Mouse (Mus musculus): ENCODE results near the gene Prkaa2. TPM values are rescaled to one million over a fixed set of nuclear protein-coding genes. Genes with fewer than 3 reads are reported as not detected.
"Not testable (repeated sequence)": the region's sequence is repeated elsewhere in the genome, so short reads cannot be mapped to it uniquely, and the experiment has no call there.

The Prkaa2 gene
- polyA plus RNA-seq, 1 experiment from 2014 or later = 6.2 TPM

GRCm38 (mm10) chr4:105070982-105071381 is 38.7 kb downstream of the Prkaa2 start:
- Histone ChIP-seq H3K27ac (no peak overlapping the region), H3K4me1 (no peaks in the 10 kb centered on the region), H3K27me3 (no peaks in the 10 kb centered on the region), H3K9ac (no peak overlapping the region), H3K9me3 (replicated peaks) (no peaks in the 10 kb centered on the region), H3K36me3 (ENCODE audit: poor library complexity, severe bottlenecking) (no peaks in the 10 kb centered on the region), H3K4me3 (no peak overlapping the region), H3K4me2 (no peak overlapping the region)
- 28% methylated on average over 3 of the region's 3 CpGs for WGBS
- ATAC-seq = no peak

- no peaks in the 10 kb centered on the region for H3K36me3 ChIP-seq (ENCODE audit: poor library complexity, severe bottlenecking)
- no peak overlapping the region for H3K4me3 ChIP-seq
- WGBS = 86% methylated on average over 5 of the region's 5 CpGs
- H3K27ac ChIP-seq = no peak overlapping the region
- no peaks in the 10 kb centered on the region for H3K4me1 ChIP-seq
- no peak overlapping the region for H3K4me2 ChIP-seq
- no peaks in the 10 kb centered on the region for H3K27me3 ChIP-seq
- no peaks in the 10 kb centered on the region for H3K9me3 ChIP-seq (replicated peaks)
- H3K9ac ChIP-seq = no peak overlapping the region
- ATAC-seq = no peak
These were observed 58.4 kb downstream of the Prkaa2 start for GRCm38 (mm10) chr4:105051291-105051690.

GRCm38 (mm10) chr4:105050041-105050440 is 59.6 kb downstream of the Prkaa2 start:
- no peaks in the 10 kb centered on the region for H3K9me3 ChIP-seq (replicated peaks)
- no peaks in the 10 kb centered on the region for H3K4me1 ChIP-seq
- no peak overlapping the region for H3K27ac ChIP-seq
- no peaks in the 10 kb centered on the region for H3K27me3 ChIP-seq
- no peak overlapping the region for H3K4me2 ChIP-seq
- no peak overlapping the region for H3K9ac ChIP-seq
- H3K36me3 ChIP-seq (ENCODE audit: poor library complexity, severe bottlenecking) = no peaks in the 10 kb centered on the region
- 98% methylated on average over 1 of the region's 1 CpGs for WGBS
- ATAC-seq = no peak
- H3K4me3 ChIP-seq = no peak overlapping the region

- Histone ChIP-seq H3K27me3 (no peaks in the 10 kb centered on the region), H3K9me3 (replicated peaks) (no peaks in the 10 kb centered on the region), H3K4me2 (no peak overlapping the region), H3K27ac (no peak overlapping the region), H3K4me3 (no peak overlapping the region), H3K9ac (no peak overlapping the region), H3K4me1 (no peaks in the 10 kb centered on the region), H3K36me3 (ENCODE audit: poor library complexity, severe bottlenecking) (peaks cover 6% of the 10 kb centered on the region; the same call in 1 of the 2 replicates)
- ATAC-seq = no peak
These were observed 75.4 kb downstream of the Prkaa2 start for GRCm38 (mm10) chr4:105034259-105034658.

- H3K27ac ChIP-seq = no peak overlapping the region
These were observed 76.5 kb downstream of the Prkaa2 start for GRCm38 (mm10) chr4:105033153-105033552.

GRCm38 (mm10) chr4:105031104-105031503 is 78.6 kb downstream of the Prkaa2 start:
- no peak overlapping the region for H3K27ac ChIP-seq
- H3K36me3 ChIP-seq (ENCODE audit: poor library complexity, severe bottlenecking) = peaks cover 6% of the 10 kb centered on the region; the same call in 1 of the 2 replicates
- H3K4me1 ChIP-seq = no peaks in the 10 kb centered on the region
- H3K4me3 ChIP-seq = no peak overlapping the region
- no peak; the same call in 1 of the 2 replicates for ATAC-seq
- H3K27me3 ChIP-seq = no peaks in the 10 kb centered on the region
- no peak overlapping the region for H3K4me2 ChIP-seq
- H3K9me3 ChIP-seq (replicated peaks) = no peaks in the 10 kb centered on the region
- no peak overlapping the region for H3K9ac ChIP-seq
- 78% methylated on average over 8 of the region's 8 CpGs for WGBS

More at GRCm38 (mm10) chr4:105033153-105033552, 76.5 kb downstream of the Prkaa2 start:
- Histone ChIP-seq H3K4me3 (no peak overlapping the region), H3K4me1 (no peaks in the 10 kb centered on the region), H3K9me3 (replicated peaks) (no peaks in the 10 kb centered on the region), H3K27me3 (no peaks in the 10 kb centered on the region), H3K36me3 (ENCODE audit: poor library complexity, severe bottlenecking) (peaks cover 6% of the 10 kb centered on the region; the same call in 1 of the 2 replicates), H3K4me2 (no peak overlapping the region), H3K9ac (no peak overlapping the region)
- no peak for ATAC-seq
- WGBS = 51% methylated on average over 7 of the region's 7 CpGs

GRCm38 (mm10) chr4:105027278-105027677 is 82.4 kb downstream of the Prkaa2 start:
- ATAC-seq = no peak
- H3K4me3 ChIP-seq = no peak overlapping the region
- H3K4me1 ChIP-seq = no peaks in the 10 kb centered on the region
- 73% methylated on average over 6 of the region's 6 CpGs for WGBS
- no peak overlapping the region for H3K4me2 ChIP-seq
- H3K27ac ChIP-seq = no peak overlapping the region
- no peaks in the 10 kb centered on the region for H3K27me3 ChIP-seq
- no peaks in the 10 kb centered on the region for H3K36me3 ChIP-seq (ENCODE audit: poor library complexity, severe bottlenecking)
- no peak overlapping the region for H3K9ac ChIP-seq
- H3K9me3 ChIP-seq (replicated peaks) = no peaks in the 10 kb centered on the region

GRCm38 (mm10) chr4:105016006-105016613 is 93.6 kb downstream of the Prkaa2 start:
- 80% methylated on average over 4 of the region's 4 CpGs for WGBS
- Histone ChIP-seq H3K4me1 (no peaks in the 10 kb centered on the region), H3K9me3 (replicated peaks) (no peaks in the 10 kb centered on the region), H3K9ac (no peak overlapping the region), H3K27me3 (no peaks in the 10 kb centered on the region), H3K4me2 (no peak overlapping the region), H3K36me3 (ENCODE audit: poor library complexity, severe bottlenecking) (no peaks in the 10 kb centered on the region), H3K27ac (no peak overlapping the region), H3K4me3 (no peak overlapping the region)
- no peak; the same call in 1 of the 2 replicates for ATAC-seq

GRCm38 (mm10) chr4:105015496-105015895 is 94.2 kb downstream of the Prkaa2 start:
- Histone ChIP-seq H3K4me1 (no peaks in the 10 kb centered on the region), H3K36me3 (ENCODE audit: poor library complexity, severe bottlenecking) (no peaks in the 10 kb centered on the region), H3K9me3 (replicated peaks) (no peaks in the 10 kb centered on the region), H3K4me2 (no peak overlapping the region), H3K27ac (no peak overlapping the region), H3K9ac (no peak overlapping the region), H3K4me3 (no peak overlapping the region), H3K27me3 (no peaks in the 10 kb centered on the region)
- ATAC-seq = no peak
- 86% methylated on average over 6 of the region's 6 CpGs for WGBS

GRCm38 (mm10) chr4:105013718-105014117 is 96.0 kb downstream of the Prkaa2 start:
- H3K27ac ChIP-seq = no peak overlapping the region
- no peaks in the 10 kb centered on the region for H3K9me3 ChIP-seq (replicated peaks)
- no peak overlapping the region for H3K4me2 ChIP-seq
- no peak overlapping the region for H3K4me3 ChIP-seq
- H3K9ac ChIP-seq = no peak overlapping the region
- no peaks in the 10 kb centered on the region for H3K27me3 ChIP-seq
- H3K36me3 ChIP-seq (ENCODE audit: poor library complexity, severe bottlenecking) = no peaks in the 10 kb centered on the region
- H3K4me1 ChIP-seq = no peaks in the 10 kb centered on the region
- no peak for ATAC-seq
- WGBS = 93% methylated on average over 7 of the region's 7 CpGs

- H3K9ac ChIP-seq = no peak overlapping the region
- no peak overlapping the region for H3K27ac ChIP-seq
- H3K27me3 ChIP-seq = no peaks in the 10 kb centered on the region
- no peaks in the 10 kb centered on the region for H3K9me3 ChIP-seq (replicated peaks)
- ATAC-seq = no peak
- H3K4me2 ChIP-seq = no peak overlapping the region
- H3K36me3 ChIP-seq (ENCODE audit: poor library complexity, severe bottlenecking) = no peaks in the 10 kb centered on the region
- no peak overlapping the region for H3K4me3 ChIP-seq
- H3K4me1 ChIP-seq = no peaks in the 10 kb centered on the region
- 91% methylated on average over 4 of the region's 4 CpGs for WGBS
These were observed 102.2 kb downstream of the Prkaa2 start for GRCm38 (mm10) chr4:105007360-105008018.

- WGBS = 93% methylated on average over 12 of the region's 12 CpGs
- ATAC-seq; H3K27ac ChIP-seq; H3K4me1 ChIP-seq; H3K9ac ChIP-seq; H3K27me3 ChIP-seq; H3K9me3 ChIP-seq (replicated peaks); H3K4me2 ChIP-seq; H3K36me3 ChIP-seq (ENCODE audit: poor library complexity, severe bottlenecking); H3K4me3 ChIP-seq: not testable (repeated sequence)
These were observed 105.0 kb downstream of the Prkaa2 start for GRCm38 (mm10) chr4:105004649-105005048.

GRCm38 (mm10) chr4:105004135-105004534 is 105.6 kb downstream of the Prkaa2 start:
- 70% methylated on average over 8 of the region's 8 CpGs for WGBS
- Histone ChIP-seq H3K27me3 (no peaks in the 10 kb centered on the region), H3K9ac (no peak overlapping the region), H3K4me1 (no peaks in the 10 kb centered on the region), H3K4me3 (no peak overlapping the region), H3K27ac (no peak overlapping the region), H3K4me2 (no peak overlapping the region), H3K9me3 (replicated peaks) (no peaks in the 10 kb centered on the region), H3K36me3 (ENCODE audit: poor library complexity, severe bottlenecking) (no peaks in the 10 kb centered on the region)
- no peak for ATAC-seq

Data from forebrain, embryonic 13.5 days (tissue).